Mouse (Mus musculus) myocyte (in vitro differentiated cells): ENCODE results near the gene Homer3.

Experiments
- CEBPB ChIP-seq: IDR thresholded peaks from 2 replicates; pipeline ENCODE4 v1.6.1; 2011; ENCODE audit warnings: mild to moderate bottlenecking, moderate library complexity; ENCODE audit not compliant: poor library complexity, insufficient read depth, severe bottlenecking
- E2F4 ChIP-seq: IDR thresholded peaks from one replicate; pipeline ENCODE4 v1.6.1; 2011; ENCODE audit warnings: mild to moderate bottlenecking, control low read depth, moderate library complexity; ENCODE audit not compliant: insufficient read depth
- MAX ChIP-seq: IDR thresholded peaks from one replicate; pipeline ENCODE4 v1.6.1; 2011; ENCODE audit warnings: low read depth, mild to moderate bottlenecking, control low read depth
- MYOD1 ChIP-seq, 3 experiments: IDR thresholded peaks; one replicate each; pipeline ENCODE4 v1.6.1; 2011; ENCODE audit warnings: control low read depth in 2 of 3, low read depth in 2 of 3, mild to moderate bottlenecking in 2 of 3, moderate library complexity in 1 of 3; ENCODE audit not compliant: insufficient read length in 2 of 3, control insufficient read depth in 1 of 3
- MYOG ChIP-seq, 3 experiments: IDR thresholded peaks; one replicate each; pipeline ENCODE4 v1.6.1; 2011; ENCODE audit warnings: control low read depth in 2 of 3, low read depth in 2 of 3, mild to moderate bottlenecking in 2 of 3; ENCODE audit not compliant: insufficient read length in 2 of 3, control insufficient read depth in 1 of 3, insufficient read depth in 1 of 3
- POLR2A ChIP-seq: IDR thresholded peaks from one replicate; pipeline ENCODE4 v1.6.1; 2011; ENCODE audit warnings: low read depth, mild to moderate bottlenecking, control low read depth, moderate library complexity; ENCODE audit not compliant: insufficient read length
- POLR2AphosphoS2 ChIP-seq: IDR thresholded peaks from one replicate; pipeline ENCODE4 v1.6.1; 2011; ENCODE audit warnings: low read depth, control low read depth; ENCODE audit not compliant: insufficient read length
- SRF ChIP-seq: IDR thresholded peaks from one replicate; pipeline ENCODE4 v1.6.1; 2011; ENCODE audit warnings: low read depth; ENCODE audit not compliant: control insufficient read depth, insufficient read length
- TCF12 ChIP-seq: IDR thresholded peaks from one replicate; pipeline ENCODE4 v1.6.1; 2011; ENCODE audit warnings: mild to moderate bottlenecking, control low read depth; ENCODE audit not compliant: poor library complexity, insufficient read depth, severe bottlenecking
- TCF3 ChIP-seq: IDR thresholded peaks from one replicate; pipeline ENCODE4 v1.6.1; 2011; ENCODE audit warnings: low read depth, control low read depth; ENCODE audit not compliant: insufficient read length
- USF1 ChIP-seq: IDR thresholded peaks from one replicate; pipeline ENCODE4 v1.6.1; 2011; ENCODE audit warnings: low read depth, mild to moderate bottlenecking, control low read depth, moderate library complexity

DNA sequence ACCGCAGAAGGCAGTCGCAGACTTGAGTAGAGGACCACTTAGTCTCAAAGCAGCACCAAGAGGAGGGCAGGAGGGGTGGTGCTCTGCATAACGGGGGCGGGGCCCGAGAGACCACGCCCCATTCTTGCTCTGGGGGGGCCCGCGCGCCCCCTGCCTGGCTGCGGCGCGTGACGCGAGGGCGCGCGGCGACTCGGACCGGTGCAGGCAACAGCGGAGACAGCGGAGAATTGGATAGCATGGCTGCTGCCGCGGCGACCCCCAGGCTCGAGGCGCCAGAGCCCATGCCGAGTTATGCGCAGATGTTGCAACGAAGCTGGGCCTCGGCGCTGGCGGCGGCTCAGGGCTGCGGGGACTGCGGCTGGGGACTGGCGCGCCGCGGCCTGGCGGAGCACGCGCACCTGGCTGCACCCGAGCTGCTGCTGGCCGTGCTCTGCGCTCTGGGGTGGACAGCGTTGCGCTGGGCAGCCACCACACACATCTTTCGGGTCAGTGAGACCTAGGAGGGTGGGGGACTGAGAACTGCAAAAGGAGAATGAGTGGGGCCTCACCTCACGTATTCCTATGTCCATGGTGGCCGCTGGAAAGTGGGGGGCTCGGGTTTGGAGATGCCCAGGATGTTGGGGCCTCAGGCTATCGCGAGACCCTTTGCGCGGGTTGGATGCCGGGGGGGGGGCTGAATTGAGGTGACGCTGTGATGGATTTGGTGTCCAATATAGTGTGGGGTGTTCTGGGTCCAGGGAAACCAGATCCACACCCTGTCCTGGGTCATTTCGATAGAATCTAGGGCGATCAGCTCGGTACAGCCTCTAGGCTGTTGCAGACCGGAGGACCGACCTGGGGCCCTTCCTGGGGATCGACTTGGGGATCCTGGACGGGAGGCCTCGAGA, 33.2 kb downstream of the Homer3 start, which contains the start of gene Cers1:
- no peak for TF ChIP-seq MAX
- TF ChIP-seq POLR2A: peak; percentile 13
- TF ChIP-seq POLR2AphosphoS2: peak; percentile 62
- no peak for TF ChIP-seq USF1
- peak in 1 of 3 experiments; percentile 51 for TF ChIP-seq MYOG (IDR thresholded peaks at IDR 0.05; ENCODE audit: control insufficient read depth in 1 of 3, insufficient read depth in 1 of 3, insufficient read length in 2 of 3, low read depth in 2 of 3)
- no peak for TF ChIP-seq TCF12
- no peak for TF ChIP-seq CEBPB
- TF ChIP-seq MYOD1 (IDR thresholded peaks at IDR 0.05; ENCODE audit: control insufficient read depth in 1 of 3, insufficient read length in 2 of 3, low read depth in 2 of 3): peak in 1 of 3 experiments; percentile 64
- TF ChIP-seq E2F4: no peak
- TF ChIP-seq TCF3: no peak
- TF ChIP-seq SRF: no peak
